Mouse (Mus musculus): ENCODE measurements at regions not wholly inside any gene's neighbourhood (a gene's known extent, or its start where the extent isn't known, plus 50 kb on each side); places are given as distances from the start of the nearest gene placed in this dataset.
A peak's percentile ranks its signal among the peaks of the same experiment; 100 is the strongest.

- in situ Hi-C loops (cut with MboI; ENCODE audit: low sequenced_read_pairs in 2 of 2, unreplicated experiment in 2 of 2) = no loop called here
These were observed 71.4 kb downstream of the Actbl2 start for GRCm38 (mm10) chr13:111326096-111326665.

GRCm38 (mm10) chr13:111333035-111333434 lies 78.2 kb downstream of the Actbl2 start:
- no peak for DNase-seq (ENCODE audit: low read depth, low spot score)
- no peak overlapping the region for H3K4me3 ChIP-seq (ENCODE audit: insufficient read depth in 1 of 2, low read depth in 1 of 2, low read length in 2 of 2, poor library complexity in 1 of 2, severe bottlenecking in 1 of 2)
- H3K27ac ChIP-seq (ENCODE audit: insufficient read depth, low read depth, low read length, poor library complexity, severe bottlenecking) = no peak overlapping the region
- in situ Hi-C loops (cut with MboI; ENCODE audit: low sequenced_read_pairs in 2 of 2, unreplicated experiment in 2 of 2) = no loop called here
- no peak overlapping the region for H3K9ac ChIP-seq (ENCODE audit: insufficient read depth, low read depth, low read length, poor library complexity, severe bottlenecking)
- H3K4me1 ChIP-seq (ENCODE audit: control insufficient read depth in 2 of 2, insufficient read depth in 2 of 2, low read length in 2 of 2, poor library complexity in 1 of 2) = no peaks in the 10 kb centered on the region
- no peaks in the 10 kb centered on the region for H3K36me3 ChIP-seq (ENCODE audit: control insufficient read depth, insufficient read depth, low read length, poor library complexity, severe bottlenecking)
- no peaks in the 10 kb centered on the region for H3K9me3 ChIP-seq (ENCODE audit: control insufficient read depth, insufficient read depth, low read depth, low read length)
- no peak for TF ChIP-seq HCFC1 (IDR thresholded peaks at IDR 0.05; ENCODE audit: borderline replicate concordance, insufficient read depth, low read length)
- TF ChIP-seq ZNF384 (IDR thresholded peaks at IDR 0.05; ENCODE audit: low read depth, low read length) = no peak
- no peak for TF ChIP-seq MAFK (IDR thresholded peaks at IDR 0.05; ENCODE audit: insufficient read depth, low read depth, low read length)
- TF ChIP-seq ZC3H11A (IDR thresholded peaks at IDR 0.05; ENCODE audit: borderline replicate concordance, low read depth, low read length) = no peak
- no peak for TF ChIP-seq CHD2 (IDR thresholded peaks at IDR 0.05; ENCODE audit: low read depth, low read length)

More at GRCm38 (mm10) chr13:111326096-111326665, 71.4 kb downstream of the Actbl2 start:
- no peaks in the 10 kb centered on the region for H3K9me3 ChIP-seq (ENCODE audit: control insufficient read depth, insufficient read depth, low read depth, low read length)
- no peak for TF ChIP-seq HCFC1 (IDR thresholded peaks at IDR 0.05; ENCODE audit: borderline replicate concordance, insufficient read depth, low read length)
- no peak for TF ChIP-seq CHD2 (IDR thresholded peaks at IDR 0.05; ENCODE audit: low read depth, low read length)
- TF ChIP-seq ZC3H11A (IDR thresholded peaks at IDR 0.05; ENCODE audit: borderline replicate concordance, low read depth, low read length) = no peak
- TF ChIP-seq MAFK (IDR thresholded peaks at IDR 0.05; ENCODE audit: insufficient read depth, low read depth, low read length) = no peak
- TF ChIP-seq ZNF384 (IDR thresholded peaks at IDR 0.05; ENCODE audit: low read depth, low read length) = no peak
- no peaks in the 10 kb centered on the region for H3K36me3 ChIP-seq (ENCODE audit: control insufficient read depth, insufficient read depth, low read length, poor library complexity, severe bottlenecking)
- no peak for DNase-seq (ENCODE audit: low read depth, low spot score)
- peak overlapping the region in 1 of 2 experiments; percentile 55; a peak in 2 of 4 replicates for H3K4me3 ChIP-seq (ENCODE audit: insufficient read depth in 1 of 2, low read depth in 1 of 2, low read length in 2 of 2, poor library complexity in 1 of 2, severe bottlenecking in 1 of 2)
- H3K9ac ChIP-seq (ENCODE audit: insufficient read depth, low read depth, low read length, poor library complexity, severe bottlenecking) = no peak overlapping the region
- no peak overlapping the region for H3K27ac ChIP-seq (ENCODE audit: insufficient read depth, low read depth, low read length, poor library complexity, severe bottlenecking)
- 0 out of 4 replicates have a peak, but pooled peaks cover 0 to 2% of the 10 kb centered on the region in 2 experiments for H3K4me1 ChIP-seq (ENCODE audit: control insufficient read depth in 2 of 2, insufficient read depth in 2 of 2, low read length in 2 of 2, poor library complexity in 1 of 2)

GRCm38 (mm10) chr13:111333851-111334250 lies 79.0 kb downstream of the Actbl2 start:
- in situ Hi-C loops (cut with MboI; ENCODE audit: low sequenced_read_pairs in 2 of 2, unreplicated experiment in 2 of 2) = no loop called here
- no peak for TF ChIP-seq CHD2 (IDR thresholded peaks at IDR 0.05; ENCODE audit: low read depth, low read length)
- TF ChIP-seq HCFC1 (IDR thresholded peaks at IDR 0.05; ENCODE audit: borderline replicate concordance, insufficient read depth, low read length) = no peak
- no peak for TF ChIP-seq ZNF384 (IDR thresholded peaks at IDR 0.05; ENCODE audit: low read depth, low read length)
- TF ChIP-seq MAFK (IDR thresholded peaks at IDR 0.05; ENCODE audit: insufficient read depth, low read depth, low read length) = no peak
- no peak for TF ChIP-seq ZC3H11A (IDR thresholded peaks at IDR 0.05; ENCODE audit: borderline replicate concordance, low read depth, low read length)
- H3K36me3 ChIP-seq (ENCODE audit: control insufficient read depth, insufficient read depth, low read length, poor library complexity, severe bottlenecking) = no peaks in the 10 kb centered on the region
- H3K4me1 ChIP-seq (ENCODE audit: control insufficient read depth in 2 of 2, insufficient read depth in 2 of 2, low read length in 2 of 2, poor library complexity in 1 of 2) = no peaks in the 10 kb centered on the region
- H3K4me3 ChIP-seq (ENCODE audit: insufficient read depth in 1 of 2, low read depth in 1 of 2, low read length in 2 of 2, poor library complexity in 1 of 2, severe bottlenecking in 1 of 2) = no peak overlapping the region
- H3K9me3 ChIP-seq (ENCODE audit: control insufficient read depth, insufficient read depth, low read depth, low read length) = no peaks in the 10 kb centered on the region
- no peak for DNase-seq (ENCODE audit: low read depth, low spot score)
- H3K9ac ChIP-seq (ENCODE audit: insufficient read depth, low read depth, low read length, poor library complexity, severe bottlenecking) = no peak overlapping the region
- H3K27ac ChIP-seq (ENCODE audit: insufficient read depth, low read depth, low read length, poor library complexity, severe bottlenecking) = no peak overlapping the region

GRCm38 (mm10) chr13:111334258-111335052 lies 79.6 kb downstream of the Actbl2 start:
- DNase-seq (ENCODE audit: low read depth, low spot score) = no peak
- no peak overlapping the region for H3K9ac ChIP-seq (ENCODE audit: insufficient read depth, low read depth, low read length, poor library complexity, severe bottlenecking)
- no peak overlapping the region for H3K27ac ChIP-seq (ENCODE audit: insufficient read depth, low read depth, low read length, poor library complexity, severe bottlenecking)

More at GRCm38 (mm10) chr13:111334258-111335052, 79.6 kb downstream of the Actbl2 start:
- Histone ChIP-seq H3K4me1 (ENCODE audit: control insufficient read depth in 2 of 2, insufficient read depth in 2 of 2, low read length in 2 of 2, poor library complexity in 1 of 2) (no peaks in the 10 kb centered on the region), H3K4me3 (ENCODE audit: insufficient read depth in 1 of 2, low read depth in 1 of 2, low read length in 2 of 2, poor library complexity in 1 of 2, severe bottlenecking in 1 of 2) (no peak overlapping the region), H3K36me3 (ENCODE audit: control insufficient read depth, insufficient read depth, low read length, poor library complexity, severe bottlenecking) (no peaks in the 10 kb centered on the region), H3K9me3 (ENCODE audit: control insufficient read depth, insufficient read depth, low read depth, low read length) (no peaks in the 10 kb centered on the region)
- no peak for TF ChIP-seq ZC3H11A (IDR thresholded peaks at IDR 0.05; ENCODE audit: borderline replicate concordance, low read depth, low read length)
- TF ChIP-seq ZNF384 (IDR thresholded peaks at IDR 0.05; ENCODE audit: low read depth, low read length) = no peak
- no peak for TF ChIP-seq MAFK (IDR thresholded peaks at IDR 0.05; ENCODE audit: insufficient read depth, low read depth, low read length)
- no peak for TF ChIP-seq CHD2 (IDR thresholded peaks at IDR 0.05; ENCODE audit: low read depth, low read length)
- no peak for TF ChIP-seq HCFC1 (IDR thresholded peaks at IDR 0.05; ENCODE audit: borderline replicate concordance, insufficient read depth, low read length)
- in situ Hi-C loops (cut with MboI; ENCODE audit: low sequenced_read_pairs in 2 of 2, unreplicated experiment in 2 of 2) = no loop called here
